ENCODE assay signal across 20 mouse cellular contexts in genomic region chr11:35968291-35968690, GRCm38 (mm10). TPM values are rescaled to one million over a fixed set of nuclear protein-coding genes. Genes with fewer than 3 reads are reported as not detected.
DNase-seq lines count a peak whose midpoint lies in the region; ATAC-seq and TF ChIP-seq lines count a peak whose summit lies in the region.
"Had no signal": no experiment of that assay in that cellular context is flagged by ENCODE, and none has a peak within 500 bp of the region (broad histone marks: within the 10 kb centered on the region; RNA-seq: fewer than 3 reads in every experiment).

No protein-coding gene starts in this region.

- H3K4me1 ChIP-seq in liver, adult 2 months (ENCODE audit: control insufficient read depth, insufficient read depth, low read length) = peaks cover 46% of the 10 kb centered on the region
- peaks cover 7% of the 10 kb centered on the region; the same call in 1 of the 2 replicates for H3K4me1 ChIP-seq in liver, embryonic 12.5 days
- H3K4me1 ChIP-seq in embryonic facial prominence, embryonic 10.5 days = peaks cover 24% of the 10 kb centered on the region

- H3K9me3 ChIP-seq in liver, embryonic 12.5 days (replicated peaks) = no peaks in the 10 kb centered on the region
- H3K9me3 ChIP-seq in embryonic facial prominence, embryonic 10.5 days = no peaks in the 10 kb centered on the region
- H3K9me3 ChIP-seq: embryonic facial prominence, embryonic 12.5 days; forebrain, embryonic 13.5 days; forebrain, embryonic 15.5 days had no signal

- 18% methylated on average over 10 of the region's 10 CpGs for WGBS in liver, adult 2 months
- 82% methylated on average over 10 of the region's 10 CpGs for WGBS in liver, embryonic 12.5 days (ENCODE audit: insufficient replicate concordance)
- 91% methylated on average over 10 of the region's 10 CpGs for WGBS in embryonic facial prominence, embryonic 10.5 days

- no peaks in the 10 kb centered on the region for H3K27me3 ChIP-seq in liver, adult 2 months (ENCODE audit: control insufficient read depth, insufficient read depth, low read length)
- peaks cover 15% of the 10 kb centered on the region; the same call in 1 of the 2 replicates for H3K27me3 ChIP-seq in liver, embryonic 12.5 days (replicated peaks)
- no peaks in the 10 kb centered on the region for H3K27me3 ChIP-seq in embryonic facial prominence, embryonic 10.5 days (replicated peaks; ENCODE audit: low read depth, poor library complexity, severe bottlenecking)
- H3K27me3 ChIP-seq: embryonic facial prominence, embryonic 12.5 days; forebrain, embryonic 13.5 days; forebrain, embryonic 15.5 days had no signal

- peaks cover 37% of the 10 kb centered on the region; the same call in 1 of the 2 replicates for H3K79me2 ChIP-seq in liver, adult 2 months (ENCODE audit: control insufficient read depth, insufficient read depth, low read length)

- peak overlapping the region; percentile 54 for H3K27ac ChIP-seq in liver, adult 2 months (replicated peaks; ENCODE audit: insufficient read depth, low read depth, low read length)
- H3K27ac ChIP-seq in liver, embryonic 12.5 days = no peak overlapping the region
- no peak overlapping the region for H3K27ac ChIP-seq in embryonic facial prominence, embryonic 10.5 days (replicated peaks)
- H3K27ac ChIP-seq: embryonic facial prominence, embryonic 12.5 days; forebrain, embryonic 13.5 days; forebrain, embryonic 15.5 days had no signal

- no peak for TF ChIP-seq CTCF in liver, adult 2 months (IDR thresholded peaks at IDR 0.05; ENCODE audit: low read depth, low read length)

- H3K4me3 ChIP-seq in liver, adult 2 months (ENCODE audit: insufficient read depth, low read depth, low read length) = no peak overlapping the region
- H3K4me3 ChIP-seq in liver, embryonic 12.5 days = no peak overlapping the region
- H3K4me3 ChIP-seq in embryonic facial prominence, embryonic 10.5 days = no peak overlapping the region
- H3K4me3 ChIP-seq: embryonic facial prominence, embryonic 12.5 days; forebrain, embryonic 13.5 days; forebrain, embryonic 15.5 days had no signal

- no peak overlapping the region for H3K9ac ChIP-seq in liver, adult 2 months (ENCODE audit: low read depth, low read length)
- no peak overlapping the region for H3K9ac ChIP-seq in liver, embryonic 12.5 days
- H3K9ac ChIP-seq: embryonic facial prominence, embryonic 12.5 days; forebrain, embryonic 13.5 days; forebrain, embryonic 15.5 days; forebrain, postnatal 0 days had no signal

- peak; percentile 81 for DNase-seq in adrenal gland, adult 2 months
- no peak for DNase-seq in adrenal gland, adult 8-10 months
- peak; percentile 63 to 69 for DNase-seq in adrenal gland, postnatal 36 days
- no peak for DNase-seq in adrenal gland, postnatal 10 days
- peak; percentile 83 for DNase-seq in liver, adult 2 months (ENCODE audit: extremely low read depth, low read depth, low spot score)
- DNase-seq in embryonic facial prominence, embryonic 10.5 days (ENCODE audit: low spot score) = no peak
- DNase-seq: adrenal gland, postnatal 14 days; cerebellum, adult 11 months; cerebellum, adult 18-20 months; cerebellum, adult 8-10 months; cerebellum, adult 9-11 months; cerebellum, postnatal 14 days; cerebellum, postnatal 36 days; embryo, embryonic 11 days; forebrain, postnatal 0 days had no signal

- ATAC-seq in liver, embryonic 12.5 days = no peak
- ATAC-seq: forebrain, embryonic 13.5 days; forebrain, embryonic 15.5 days; forebrain, postnatal 0 days had no signal

- no peak for TF ChIP-seq POLR2A in liver, adult 2 months (IDR thresholded peaks at IDR 0.05; ENCODE audit: extremely low read depth, insufficient read depth, low read length)

- H3K4me2 ChIP-seq in liver, embryonic 12.5 days = no peak overlapping the region
- H3K4me2 ChIP-seq: embryonic facial prominence, embryonic 12.5 days; forebrain, embryonic 13.5 days; forebrain, embryonic 15.5 days had no signal

- no peaks in the 10 kb centered on the region for H3K36me3 ChIP-seq in liver, adult 2 months (ENCODE audit: control insufficient read depth, insufficient read depth, low read length)
- H3K36me3 ChIP-seq in liver, embryonic 12.5 days = no peaks in the 10 kb centered on the region
- H3K36me3 ChIP-seq in embryonic facial prominence, embryonic 10.5 days (replicated peaks) = peaks cover 8% of the 10 kb centered on the region; the same call in 1 of the 2 replicates
- H3K36me3 ChIP-seq: embryonic facial prominence, embryonic 12.5 days; forebrain, embryonic 15.5 days had no signal

RNA-seq across cellular contexts. Expression of gene Wwc1, which starts 12.0 kb away (rescaled TPM):
- 10 to 100 TPM; 81.6 to 88.3 TPM for total RNA-seq in adrenal gland, adult 2 months (2021)
- polyA plus RNA-seq in adrenal gland, adult 2 months (2012; rRNA removed) = 27.1 and 35.2 TPM in 2 replicates
- 100 to 1,000 TPM in 3 of 4 experiments, 10 to 100 TPM in 1; 98.7 to 129 (median 104) TPM for total RNA-seq in adrenal gland, adult 8-10 months (2022)
- 10 to 100 TPM; 84.6 to 89.9 TPM for total RNA-seq in adrenal gland, postnatal 36 days (2021)
- total RNA-seq in adrenal gland, postnatal 10 days (2021) = 10 to 100 TPM; 34.1 to 35.0 TPM
- 11.3 and 15.7 TPM in 2 replicates for total RNA-seq in liver, adult 2 months (2014; rRNA removed)
- 25.0 and 32.7 TPM in 2 replicates for polyA plus RNA-seq in liver, adult 2 months (2012; rRNA removed)
- 3.0 and 3.1 TPM in 2 replicates for polyA plus RNA-seq in liver, embryonic 12.5 days (2016; fragmentation: Nextera tagmentation; extraction: Ambion mirVana)
- 4.2 and 4.4 TPM in 2 replicates for polyA plus RNA-seq in embryonic facial prominence, embryonic 10.5 days (2016; fragmentation: Nextera tagmentation; extraction: Ambion mirVana)
- total RNA-seq: common myeloid progenitor, adult 5-6 weeks had no signal

Comparison
In these comparisons a context has a peak if more than half of its experiments do, and no peak if none do; other contexts are left out.
1. DNase-seq: peak in adrenal gland, adult 2 months (single experiment), adrenal gland, postnatal 36 days (2 of 2) and liver, adult 2 months (single experiment); none in adrenal gland, adult 8-10 months (single experiment), adrenal gland, postnatal 10 days (single experiment) and embryonic facial prominence, embryonic 10.5 days (single experiment).